Mouse (Mus musculus): ENCODE data around the gene Fat4.

GRCm38 (mm10) chr3:38947706-38948105, 61.0 kb downstream of the Fat4 start:
- TF ChIP-seq FLI1 (IDR thresholded peaks at IDR 0.05; ENCODE audit: low read length) (no peak), GATA1 (IDR thresholded peaks at IDR 0.05; ENCODE audit: borderline replicate concordance, low read length) (no peak)
